Mouse (Mus musculus) adrenal gland, postnatal 14 days (tissue): ENCODE results near the gene Hk2. TPM values are rescaled to one million over a fixed set of nuclear protein-coding genes. Genes with fewer than 3 reads are reported as not detected.

ENCODE experiments used
- DNase-seq: peaks from one replicate; pipeline ENCODE4 v3.0.0; 2021; ENCODE audit warnings: mixed read lengths
- long read RNA-seq, 2 experiments: library from polyadenylated mRNA; stranded (forward); transcript quantifications; one replicate each; pipeline ENCODE4 v2.0.0; 2021
- total RNA-seq: library from RNA; stranded (reverse); gene quantifications from 2 replicates; pipeline ENCODE4 v1.2.3, GENCODE M21; 2021

Hk2 gene
- 123 and 126 TPM in 2 replicates for total RNA-seq
- long read RNA-seq, experiment 1, full-length matches to known transcripts: 9 of 35 reads
- long read RNA-seq, experiment 1, partial matches to known transcripts: 21 of 35 reads
- long read RNA-seq, experiment 1, other reads (novel, unspliced or antisense): 5 of 35 reads
- long read RNA-seq, experiment 2, full-length matches to known transcripts: 15 of 48 reads
- long read RNA-seq, experiment 2, partial matches to known transcripts: 26 of 48 reads
- long read RNA-seq, experiment 2, other reads (novel, unspliced or antisense): 7 of 48 reads

GRCm38 (mm10) chr6:82774321-82774764 lies at the start of gene Hk2:
Gene Hk2 (minus strand): TSS chr6:82774454.
- DNase-seq: peak; percentile 93

- DNase-seq: peak; percentile 59
Measured at GRCm38 (mm10) chr6:82821758-82822253, 47.6 kb upstream of the Hk2 start.

- DNase-seq: peak; percentile 18
Measured at GRCm38 (mm10) chr6:82820716-82821115, 46.5 kb upstream of the Hk2 start.

GRCm38 (mm10) chr6:82814821-82815220 lies 40.6 kb upstream of the Hk2 start:
- DNase-seq: no peak

GRCm38 (mm10) chr6:82807984-82808700 lies 33.9 kb upstream of the Hk2 start:
- DNase-seq: peak; percentile 36

GRCm38 (mm10) chr6:82806971-82807370 lies 32.7 kb upstream of the Hk2 start:
- peak; percentile 20 for DNase-seq

- DNase-seq: peak; percentile 42
Measured at GRCm38 (mm10) chr6:82806503-82806902, 32.2 kb upstream of the Hk2 start.

- DNase-seq: no peak
Measured at GRCm38 (mm10) chr6:82805894-82806293, 31.6 kb upstream of the Hk2 start.

GRCm38 (mm10) chr6:82804984-82805383 lies 30.7 kb upstream of the Hk2 start:
- DNase-seq: no peak

GRCm38 (mm10) chr6:82798202-82798737 lies 24.0 kb upstream of the Hk2 start:
- no peak for DNase-seq

- no peak for DNase-seq
Measured at GRCm38 (mm10) chr6:82797300-82797839, 23.1 kb upstream of the Hk2 start.

GRCm38 (mm10) chr6:82790864-82791263 lies 16.6 kb upstream of the Hk2 start:
- no peak for DNase-seq

- DNase-seq: no peak
Measured at GRCm38 (mm10) chr6:82783906-82784305, 9.7 kb upstream of the Hk2 start.

- DNase-seq: no peak
Measured at GRCm38 (mm10) chr6:82780802-82781393, 6.6 kb upstream of the Hk2 start.

- DNase-seq: no peak
Measured at GRCm38 (mm10) chr6:82780369-82780768, 6.1 kb upstream of the Hk2 start.

GRCm38 (mm10) chr6:82777124-82777654 lies 2.9 kb upstream of the Hk2 start:
- DNase-seq: no peak

- DNase-seq: no peak
Measured at GRCm38 (mm10) chr6:82775386-82775785, 1.1 kb upstream of the Hk2 start.

GRCm38 (mm10) chr6:82773261-82774131 lies 758 bp downstream of the Hk2 start:
- peak; percentile 75 for DNase-seq

GRCm38 (mm10) chr6:82772451-82773101 lies 1.7 kb downstream of the Hk2 start:
- DNase-seq: peak; percentile 64

GRCm38 (mm10) chr6:82771981-82772409 lies 2.3 kb downstream of the Hk2 start:
- DNase-seq: no peak

GRCm38 (mm10) chr6:82771059-82771458 lies 3.2 kb downstream of the Hk2 start:
- peak; percentile 48 for DNase-seq
